In genomic region chr6:85037677-85038076, GRCm38 (mm10) we compare ENCODE assay signal across 9 mouse cellular contexts. TPM values are rescaled to one million over a fixed set of nuclear protein-coding genes. Genes with fewer than 3 reads are reported as not detected.
DNase-seq lines count a peak whose midpoint lies in the region; ATAC-seq and TF ChIP-seq lines count a peak whose summit lies in the region.
"Had no signal": no experiment of that assay in that cellular context is flagged by ENCODE, and none has a peak within 500 bp of the region (broad histone marks: within the 10 kb centered on the region; RNA-seq: fewer than 3 reads in every experiment).

No protein-coding gene starts in this region.

- no peaks in the 10 kb centered on the region for H3K4me1 ChIP-seq in kidney, embryonic 16.5 days (ENCODE audit: insufficient read depth, low read length)
- no peaks in the 10 kb centered on the region for H3K4me1 ChIP-seq in spleen, adult 2 months (ENCODE audit: control insufficient read depth, insufficient read depth, insufficient read length)
- H3K4me1 ChIP-seq: embryonic facial prominence, embryonic 12.5 days had no signal

- H3K9me3 ChIP-seq in kidney, embryonic 16.5 days (ENCODE audit: low read length), result no peaks in the 10 kb centered on the region
- H3K9me3 ChIP-seq: embryonic facial prominence, embryonic 12.5 days had no signal

- no peak for ATAC-seq in kidney, embryonic 16.5 days (ENCODE audit: low FRiP score, low TSS enrichment)

- H3K27me3 ChIP-seq in kidney, embryonic 16.5 days (ENCODE audit: insufficient read depth, low read length), result no peaks in the 10 kb centered on the region
- H3K27me3 ChIP-seq in spleen, adult 2 months (ENCODE audit: control insufficient read depth, insufficient read depth, low read length), result no peaks in the 10 kb centered on the region
- H3K27me3 ChIP-seq: embryonic facial prominence, embryonic 12.5 days had no signal

- H3K36me3 ChIP-seq in kidney, embryonic 16.5 days (ENCODE audit: insufficient read depth, low read length), result no peaks in the 10 kb centered on the region
- H3K36me3 ChIP-seq in spleen, adult 2 months (ENCODE audit: control insufficient read depth, insufficient read depth, low read length), result no peaks in the 10 kb centered on the region
- H3K36me3 ChIP-seq: embryonic facial prominence, embryonic 12.5 days had no signal

- no peak overlapping the region for H3K27ac ChIP-seq in kidney, embryonic 16.5 days (ENCODE audit: low read length)
- no peak overlapping the region for H3K27ac ChIP-seq in spleen, adult 2 months (ENCODE audit: insufficient read depth, low read length)
- H3K27ac ChIP-seq: embryonic facial prominence, embryonic 12.5 days had no signal

- no peak overlapping the region for H3K4me2 ChIP-seq in kidney, embryonic 16.5 days (replicated peaks; ENCODE audit: low read depth, low read length)
- H3K4me2 ChIP-seq: embryonic facial prominence, embryonic 12.5 days had no signal

- no peak overlapping the region for H3K9ac ChIP-seq in kidney, embryonic 16.5 days (replicated peaks; ENCODE audit: low read length)
- H3K9ac ChIP-seq: embryonic facial prominence, embryonic 12.5 days had no signal

- 12% methylated on average over 6 of the region's 6 CpGs for WGBS in kidney, embryonic 16.5 days
- WGBS in spleen, adult 2 months, result 2% methylated on average over 6 of the region's 6 CpGs

- peak; percentile 14 for DNase-seq in kidney, adult 11 months
- peak; percentile 72 for DNase-seq in adrenal gland, postnatal 10 days
- peak; percentile 48 for DNase-seq in embryo, embryonic 11.5 days (ENCODE audit: low read depth, low spot score)
- peak; percentile 70 for DNase-seq in heart, adult 8-10 months (ENCODE audit: low spot score)
- peak; percentile 46 to 59 for DNase-seq in layer of hippocampus, postnatal 25 days (ENCODE audit: extremely low spot score in 1 of 2, low spot score in 1 of 2)
- peak; percentile 75 for DNase-seq in mesoderm, embryonic 11.5 days (ENCODE audit: low read depth, low spot score)
- peak; percentile 20 to 30 for DNase-seq in spleen, adult 2 months (ENCODE audit: low read depth in 1 of 2, low spot score in 2 of 2)

- peak; percentile 66; the same call in 1 of the 2 replicates for TF ChIP-seq CTCF in spleen, adult 2 months (IDR thresholded peaks at IDR 0.05; ENCODE audit: extremely low read depth, insufficient read depth, insufficient read length, insufficient replicate concordance)

- H3K4me3 ChIP-seq in kidney, embryonic 16.5 days (ENCODE audit: low read length), result no peak overlapping the region
- no peak overlapping the region for H3K4me3 ChIP-seq in spleen, adult 2 months (ENCODE audit: extremely low read depth, insufficient read depth, insufficient read length)
- H3K4me3 ChIP-seq: embryonic facial prominence, embryonic 12.5 days had no signal

- TF ChIP-seq POLR2A in spleen, adult 2 months (IDR thresholded peaks at IDR 0.05; ENCODE audit: low read depth, low read length), result no peak

RNA-seq across cellular contexts. Expression of gene Exoc6b, which starts 31.6 kb away (rescaled TPM):
- 27.6 and 31.8 TPM in 2 replicates for polyA plus RNA-seq in kidney, embryonic 16.5 days (2015; fragmentation: Nextera tagmentation; extraction: Ambion mirVana)
- 10 to 100 TPM; 27.3 to 40.3 TPM for total RNA-seq in adrenal gland, postnatal 10 days (2021)
- total RNA-seq in heart, adult 8-10 months (2022), result 10 to 100 TPM; 14.3 to 21.1 (median 19.3) TPM
- 100 to 1,000 TPM; 119 to 122 TPM for total RNA-seq in layer of hippocampus, postnatal 25 days (2021)
- polyA plus RNA-seq in spleen, adult 2 months (2012; rRNA removed), result 2.6 and 3.1 TPM in 2 replicates

Comparison
In these comparisons a context has a peak if more than half of its experiments do, and no peak if none do; other contexts are left out.
1. DNase-seq: peak in every context shown above with its lines; median percentile 75 in mesoderm, embryonic 11.5 days; 72 in adrenal gland, postnatal 10 days; 70 in heart, adult 8-10 months; 52 in layer of hippocampus, postnatal 25 days; 48 in embryo, embryonic 11.5 days; 25 in spleen, adult 2 months; 14 in kidney, adult 11 months.